Mouse (Mus musculus): Measurements from ENCODE around the gene Mical1.

GRCm38 (mm10) chr10:41460501-41460900 lies 15.6 kb upstream of the Mical1 start:
- TF ChIP-seq CTCF (IDR thresholded peaks at IDR 0.05; ENCODE audit: low read depth, low read length), result no peak
- no peak for TF ChIP-seq TAL1 (conservative IDR thresholded peaks at IDR 0.05; ENCODE audit: low read depth, low read length)
- TF ChIP-seq GATA1 (IDR thresholded peaks at IDR 0.05; ENCODE audit: borderline replicate concordance, low read length), result no peak
- TF ChIP-seq POLR2AphosphoS5 (IDR thresholded peaks at IDR 0.05; ENCODE audit: insufficient replicate concordance, low read depth, low read length), result no peak
- no peak for TF ChIP-seq GATA2 (IDR thresholded peaks at IDR 0.05; ENCODE audit: borderline replicate concordance, low read depth, low read length)

Measured in G1E (cell line).